In genomic region chr10:58640446-58641400, GRCm38 (mm10) we compare ENCODE assay signal across 11 mouse cellular contexts. TPM values are rescaled to one million over a fixed set of nuclear protein-coding genes. Genes with fewer than 3 reads are reported as not detected.
DNase-seq lines count a peak whose midpoint lies in the region; ATAC-seq lines count a peak whose summit lies in the region.
"Had no signal": no experiment of that assay in that cellular context is flagged by ENCODE, and none has a peak within 500 bp of the region (broad histone marks: within the 10 kb centered on the region; RNA-seq: fewer than 3 reads in every experiment).

No protein-coding gene starts in this region.

- WGBS in kidney, embryonic 14.5 days: 48% methylated on average over 19 of the region's 19 CpGs
- 62% methylated on average over 19 of the region's 19 CpGs for WGBS in intestine, embryonic 15.5 days
- 13% methylated on average over 19 of the region's 19 CpGs for WGBS in midbrain, embryonic 12.5 days

- H3K4me3 ChIP-seq in kidney, embryonic 14.5 days (ENCODE audit: low read length): no peak overlapping the region
- H3K4me3 ChIP-seq in intestine, embryonic 15.5 days (replicated peaks): no peak overlapping the region
- no peak overlapping the region for H3K4me3 ChIP-seq in midbrain, embryonic 12.5 days
- H3K4me3 ChIP-seq: megakaryocyte, embryonic 14.5 days had no signal

- no peaks in the 10 kb centered on the region for H3K27me3 ChIP-seq in kidney, embryonic 14.5 days (ENCODE audit: control insufficient read depth, insufficient read depth, low read length)
- H3K27me3 ChIP-seq in intestine, embryonic 15.5 days (replicated peaks): no peaks in the 10 kb centered on the region
- H3K27me3 ChIP-seq in midbrain, embryonic 12.5 days: no peaks in the 10 kb centered on the region
- H3K27me3 ChIP-seq: megakaryocyte, embryonic 14.5 days had no signal

- no peak overlapping the region for H3K4me2 ChIP-seq in kidney, embryonic 14.5 days (replicated peaks; ENCODE audit: low read depth, low read length)
- H3K4me2 ChIP-seq in intestine, embryonic 15.5 days (replicated peaks): no peak overlapping the region
- peak overlapping the region; percentile 22 for H3K4me2 ChIP-seq in midbrain, embryonic 12.5 days (replicated peaks)

- DNase-seq in kidney, adult 9 months: no peak
- DNase-seq in embryo, embryonic 11 days: peak; percentile 46
- no peak for DNase-seq in spleen, postnatal 14 days (ENCODE audit: low spot score in 2 of 2)
- no peak for DNase-seq in layer of hippocampus, postnatal 25 days (ENCODE audit: extremely low spot score in 1 of 2, low spot score in 1 of 2)
- no peak for DNase-seq in spleen, adult 12 weeks (ENCODE audit: low spot score)

- no peaks in the 10 kb centered on the region for H3K9me3 ChIP-seq in kidney, embryonic 14.5 days (ENCODE audit: control insufficient read depth, low read length)
- H3K9me3 ChIP-seq in intestine, embryonic 15.5 days: no peaks in the 10 kb centered on the region
- no peaks in the 10 kb centered on the region for H3K9me3 ChIP-seq in midbrain, embryonic 12.5 days
- H3K9me3 ChIP-seq: G1E; megakaryocyte, embryonic 14.5 days had no signal

- no peak overlapping the region for H3K27ac ChIP-seq in kidney, embryonic 14.5 days (ENCODE audit: low read depth, low read length)
- H3K27ac ChIP-seq in intestine, embryonic 15.5 days: no peak overlapping the region
- H3K27ac ChIP-seq in midbrain, embryonic 12.5 days (replicated peaks): peak overlapping the region; percentile 31

- ATAC-seq in kidney, embryonic 14.5 days (ENCODE audit: low FRiP score, low TSS enrichment): peak; percentile 48; the same call in 1 of the 2 replicates
- peak; percentile 40 for ATAC-seq in intestine, embryonic 15.5 days
- ATAC-seq in midbrain, embryonic 12.5 days (ENCODE audit: low FRiP score, low read depth): peak; percentile 81

- no peak overlapping the region for H3K9ac ChIP-seq in kidney, embryonic 14.5 days (ENCODE audit: low read depth, low read length)
- H3K9ac ChIP-seq in intestine, embryonic 15.5 days: no peak overlapping the region
- no peak overlapping the region for H3K9ac ChIP-seq in midbrain, embryonic 12.5 days (replicated peaks)

- H3K36me3 ChIP-seq in kidney, embryonic 14.5 days (ENCODE audit: control insufficient read depth, insufficient read depth, low read length): no peaks in the 10 kb centered on the region
- no peaks in the 10 kb centered on the region for H3K36me3 ChIP-seq in intestine, embryonic 15.5 days
- no peaks in the 10 kb centered on the region for H3K36me3 ChIP-seq in midbrain, embryonic 12.5 days
- H3K36me3 ChIP-seq: G1E had no signal

- peaks cover 17% of the 10 kb centered on the region for H3K4me1 ChIP-seq in kidney, embryonic 14.5 days (ENCODE audit: control insufficient read depth, insufficient read depth, low read length)
- H3K4me1 ChIP-seq in intestine, embryonic 15.5 days (replicated peaks): peaks cover 11% of the 10 kb centered on the region
- H3K4me1 ChIP-seq in midbrain, embryonic 12.5 days: peaks cover 26% of the 10 kb centered on the region
- H3K4me1 ChIP-seq: megakaryocyte, embryonic 14.5 days had no signal

RNA-seq across cellular contexts. Expression of gene Edar, which starts 34.7 kb away (rescaled TPM):
- 0.27 and 0.35 TPM in 2 replicates for polyA plus RNA-seq in kidney, embryonic 14.5 days (2014; fragmentation: Nextera tagmentation; extraction: Ambion mirVana)
- polyA plus RNA-seq in intestine, embryonic 15.5 days (2015; fragmentation: Nextera tagmentation; extraction: Ambion mirVana): 0.33 TPM in 2 replicates
- polyA plus RNA-seq in midbrain, embryonic 12.5 days (2016; fragmentation: Nextera tagmentation; extraction: Ambion mirVana): 0.33 and 0.34 TPM in 2 replicates
- under 1 TPM; 0.21 to 0.25 TPM for total RNA-seq in layer of hippocampus, postnatal 25 days (2021)
- total RNA-seq: G1E; granulocyte monocyte progenitor cell, adult 5-6 weeks had no signal
- polyA plus RNA-seq: G1E had no signal
